Mouse (Mus musculus) left cerebral cortex, adult 9 months (tissue): ENCODE measurements around the gene Tenm2.

Experiments used
- DNase-seq, 2 experiments: peaks; one replicate each; pipeline ENCODE4 v3.0.0; 2022; ENCODE audit warnings: low spot score in 2 of 2

Tenm2 gene

DNA sequence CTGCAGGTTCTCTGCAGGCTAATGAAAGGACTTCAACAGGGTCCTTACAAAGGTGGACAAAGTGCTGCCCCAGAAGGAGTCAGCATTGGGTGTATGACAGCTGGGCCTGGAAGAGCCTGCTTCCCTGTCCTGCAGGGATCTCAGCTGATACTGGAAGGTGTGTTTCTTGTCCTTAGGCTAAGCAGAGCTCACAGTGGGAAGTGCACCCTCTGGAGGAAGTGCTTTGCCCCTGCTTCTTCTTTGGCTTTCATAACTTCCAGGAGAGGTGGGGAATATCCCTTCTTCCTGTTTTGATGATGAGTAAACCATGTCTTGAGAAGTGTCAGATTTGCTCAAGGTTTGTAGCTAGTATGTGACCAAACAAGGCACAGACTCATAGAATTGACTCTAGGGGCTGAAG is 1240.5 kb downstream of the Tenm2 start:
- no peak for DNase-seq

DNA sequence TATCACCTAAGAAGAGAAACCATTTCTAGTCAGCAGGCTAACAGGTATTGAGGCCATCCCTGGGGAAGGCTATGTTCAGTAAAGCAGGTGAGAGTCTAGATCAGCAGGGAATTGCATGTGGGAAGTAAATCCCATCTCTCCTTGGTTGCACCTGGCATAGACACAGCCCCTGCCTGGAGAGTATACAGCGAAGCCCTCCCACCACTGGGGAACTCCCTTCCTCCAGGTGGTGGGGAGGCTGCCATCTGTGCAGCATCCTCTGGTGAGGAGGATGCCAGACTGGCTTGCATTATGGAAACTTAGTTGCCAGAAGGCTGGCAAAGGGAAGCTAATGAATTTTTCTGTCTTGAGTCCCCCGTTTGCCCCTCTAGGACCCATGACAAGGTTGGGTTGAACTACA is 1243.9 kb downstream of the Tenm2 start:
- DNase-seq: peak in 1 of 2 experiments; percentile 82

DNA sequence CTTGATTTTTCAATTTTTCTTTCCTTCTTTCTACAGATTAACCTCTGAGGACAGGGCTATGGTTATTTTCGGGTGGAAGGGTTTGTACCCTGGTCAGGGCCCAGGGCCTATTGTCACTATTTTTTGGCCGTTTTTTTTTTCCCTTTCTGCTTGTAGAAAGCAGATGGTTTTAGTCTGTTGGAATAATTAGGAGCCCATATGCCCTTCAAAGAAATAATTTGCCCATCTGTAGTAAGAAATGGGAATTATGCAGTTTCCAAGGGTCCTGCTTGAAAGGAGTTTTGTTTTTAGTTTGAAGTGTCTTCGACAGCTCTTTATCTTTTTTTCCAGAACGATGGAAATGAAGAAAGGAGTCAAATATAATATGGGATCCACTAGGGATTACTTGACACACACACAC is 1245.8 kb downstream of the Tenm2 start:
- no peak for DNase-seq

DNA sequence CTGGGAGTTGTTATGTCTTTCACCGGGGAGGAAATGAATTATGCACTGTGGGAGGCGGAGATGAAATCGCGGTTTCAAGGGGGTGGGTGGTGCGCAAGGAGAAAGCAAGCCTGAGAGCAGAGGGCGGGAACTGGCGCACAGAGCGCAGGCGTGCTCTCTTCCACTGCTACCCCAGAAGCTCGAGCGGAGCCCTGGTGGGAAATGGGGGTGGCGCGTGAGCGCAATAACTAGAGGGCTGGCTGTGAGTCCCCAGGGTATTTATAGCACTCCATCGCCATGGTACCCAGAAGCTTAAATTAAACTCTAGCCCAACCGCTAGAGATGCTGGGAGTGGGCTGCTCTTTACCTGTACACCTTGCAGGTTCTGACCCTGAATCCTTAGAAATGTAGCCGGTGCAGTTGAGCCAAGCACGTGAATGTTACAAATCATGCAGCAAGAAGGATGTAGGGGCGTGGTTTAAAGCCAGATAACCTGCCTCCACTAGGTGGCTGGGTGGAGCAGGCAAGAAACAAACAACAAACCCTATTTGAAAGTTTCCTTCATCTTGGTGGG is 1249.8 kb downstream of the Tenm2 start:
- peak; percentile 89 to 92 for DNase-seq

DNA sequence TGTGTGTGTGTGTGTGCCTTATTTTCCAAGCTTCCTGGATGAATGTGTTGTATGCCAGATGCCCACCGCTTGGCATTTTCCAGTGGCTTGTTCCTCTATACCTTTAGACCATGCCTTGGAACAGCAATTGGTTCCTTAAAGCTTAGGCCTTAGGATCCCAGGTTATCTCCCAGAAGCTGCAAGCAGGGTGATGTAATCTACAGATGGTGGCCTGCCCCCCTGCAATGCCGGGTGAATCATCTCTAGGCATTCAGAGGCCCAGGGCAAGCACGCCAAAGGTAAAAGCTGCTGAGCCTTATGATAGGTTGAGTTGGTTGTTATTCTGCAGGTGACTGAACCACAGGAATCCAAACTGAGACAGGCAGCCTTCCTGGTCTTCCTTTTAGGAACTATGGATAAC is 1253.0 kb downstream of the Tenm2 start:
- DNase-seq: no peak

DNA sequence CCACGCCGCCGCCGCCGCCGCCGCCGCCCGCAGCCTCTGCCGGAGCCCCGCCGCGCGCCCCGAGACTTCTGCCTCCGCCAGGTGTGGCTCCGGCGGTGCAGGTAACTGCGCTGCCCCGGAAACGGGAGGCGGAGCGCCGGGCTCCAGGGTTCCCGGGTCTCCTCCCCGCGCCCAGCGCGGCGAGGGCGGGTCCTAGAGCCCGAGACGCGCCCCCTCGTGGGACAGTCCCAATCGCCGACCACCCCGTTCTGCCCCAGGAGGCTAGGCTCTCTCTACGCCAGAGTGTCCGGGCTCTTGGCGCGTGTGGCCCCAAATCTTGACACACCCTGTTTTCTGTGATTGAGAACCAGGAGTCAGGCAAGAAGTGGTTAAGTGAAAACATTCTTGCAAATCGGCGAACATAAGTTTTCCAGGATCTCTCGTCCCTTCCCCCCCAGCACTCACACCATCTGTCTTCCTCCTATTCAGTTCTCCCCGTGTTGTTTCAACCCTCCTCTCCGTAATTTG is 1255.3 kb downstream of the Tenm2 start, which contains the start of gene Wwc1:
TSS of gene Wwc1 (minus strand) at position 117 of the 507 bp plus-strand sequence.
- DNase-seq: peak in 1 of 2 experiments; percentile 65

DNA sequence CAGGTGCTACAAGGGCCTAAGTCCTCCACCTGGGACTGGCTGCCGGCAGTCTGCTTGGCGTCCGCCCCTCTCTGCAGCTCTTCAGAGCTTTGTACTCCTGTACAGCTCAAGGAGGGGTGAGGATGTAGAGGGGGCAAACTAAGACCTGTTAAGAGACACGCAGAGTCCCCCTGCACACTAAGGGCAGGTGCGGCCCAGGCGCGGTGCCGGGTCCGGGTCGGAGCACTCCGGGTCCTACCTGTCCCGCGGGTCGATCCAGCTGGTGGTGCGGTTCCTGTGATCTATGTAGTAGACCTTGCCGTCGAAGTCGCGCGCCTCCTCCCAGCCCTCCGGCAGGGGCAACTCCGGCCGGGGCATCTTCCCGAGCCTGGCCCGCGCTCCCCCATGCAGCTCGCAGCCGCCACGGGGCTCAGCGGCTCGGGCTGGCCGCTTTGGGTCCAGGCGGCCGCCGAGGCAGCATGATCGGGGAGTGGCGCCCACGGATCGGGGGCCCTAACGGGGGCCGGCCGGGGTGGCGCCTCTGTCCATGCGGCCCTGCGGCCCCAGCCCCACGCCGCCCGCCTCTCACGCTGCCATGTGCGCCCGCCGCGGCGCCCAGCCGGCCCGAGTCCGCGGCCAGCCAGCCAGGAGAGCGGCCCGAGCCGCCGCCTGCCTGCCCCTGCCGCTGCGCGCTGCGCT is 1255.9 kb downstream of the Tenm2 start:
- DNase-seq: no peak

DNA sequence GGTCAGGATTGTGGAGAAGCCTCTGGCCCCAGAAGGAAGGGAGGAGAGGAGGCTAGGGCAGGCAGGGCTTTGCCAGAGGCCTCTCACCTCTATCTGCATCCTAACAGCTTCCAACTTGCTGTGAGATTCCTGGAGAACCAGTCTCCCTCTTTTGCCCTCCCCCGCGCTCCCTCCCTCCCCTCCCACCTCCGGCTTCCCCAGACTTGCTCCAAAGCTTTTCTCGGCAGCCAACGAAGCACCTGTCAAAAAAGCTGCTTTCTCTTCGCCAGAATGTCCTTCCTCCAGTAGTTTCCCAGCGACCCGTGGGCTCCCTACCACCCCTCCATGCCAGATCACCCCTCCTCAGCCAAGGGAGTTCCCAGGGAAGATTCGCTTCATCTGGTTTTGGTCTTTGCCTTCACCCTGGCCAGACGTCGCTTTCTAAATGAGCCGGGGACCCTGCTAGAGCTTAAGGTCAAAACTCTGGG is 1256.5 kb downstream of the Tenm2 start:
- DNase-seq: peak in 1 of 2 experiments; percentile 33

DNA sequence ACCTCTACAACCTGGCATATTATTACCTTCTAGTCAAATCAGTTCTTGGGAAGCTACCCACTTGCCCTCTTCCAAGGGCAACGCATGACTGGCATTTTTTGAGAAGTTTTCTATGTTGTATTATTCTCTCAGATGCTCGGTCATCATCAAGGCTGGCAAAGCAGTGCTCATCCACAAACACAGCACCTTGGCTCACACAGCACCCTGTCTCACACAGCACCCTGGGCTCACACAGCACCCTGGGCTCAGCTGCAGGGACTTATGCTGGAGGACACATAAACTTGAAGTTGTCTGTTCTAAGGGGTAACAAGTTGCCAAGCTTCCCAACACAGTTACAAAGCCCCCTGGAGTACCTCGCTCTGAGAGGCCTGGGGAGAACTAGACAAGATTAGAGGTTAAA is 1258.0 kb downstream of the Tenm2 start:
- DNase-seq: no peak

DNA sequence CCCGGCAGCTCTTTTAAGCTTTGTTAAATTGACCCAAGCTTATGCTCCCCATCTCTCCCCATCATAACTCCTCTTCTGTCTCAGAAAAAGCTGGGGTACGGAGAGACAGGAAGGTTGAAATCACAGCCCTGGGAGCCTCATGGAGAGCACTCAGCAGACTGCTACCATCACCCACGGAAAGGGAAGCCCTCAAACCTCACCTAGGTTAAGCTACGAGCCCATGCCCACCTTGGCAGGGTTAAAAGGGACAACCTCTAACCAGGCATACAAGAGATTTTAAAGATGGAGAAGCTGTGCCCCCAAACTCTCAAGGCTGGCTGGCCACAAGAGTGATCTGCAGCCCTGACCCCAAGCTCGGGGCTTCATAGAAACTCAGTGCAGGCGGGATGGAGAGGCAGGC is 1258.7 kb downstream of the Tenm2 start:
- DNase-seq: no peak

DNA sequence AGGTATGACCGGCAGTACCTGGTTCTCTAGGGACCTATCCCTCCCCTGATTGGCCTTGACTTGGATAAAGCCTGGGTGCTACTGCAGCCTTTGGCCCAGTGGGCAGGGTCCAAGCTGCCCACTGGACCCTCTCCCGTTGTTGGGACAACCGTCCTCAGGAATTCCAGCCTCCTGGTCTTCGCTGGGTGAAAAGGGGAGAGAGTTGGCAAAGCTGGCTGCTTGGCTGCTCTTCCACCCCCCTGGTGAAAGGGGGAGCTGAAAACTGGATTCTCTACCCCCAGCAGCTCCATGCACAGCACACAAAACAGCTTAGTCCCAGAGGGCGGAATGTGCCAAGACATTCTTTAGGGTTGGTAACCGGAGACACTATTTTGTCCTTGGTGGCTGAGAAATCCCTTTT is 1259.3 kb downstream of the Tenm2 start:
- DNase-seq: peak; percentile 31 to 48

DNA sequence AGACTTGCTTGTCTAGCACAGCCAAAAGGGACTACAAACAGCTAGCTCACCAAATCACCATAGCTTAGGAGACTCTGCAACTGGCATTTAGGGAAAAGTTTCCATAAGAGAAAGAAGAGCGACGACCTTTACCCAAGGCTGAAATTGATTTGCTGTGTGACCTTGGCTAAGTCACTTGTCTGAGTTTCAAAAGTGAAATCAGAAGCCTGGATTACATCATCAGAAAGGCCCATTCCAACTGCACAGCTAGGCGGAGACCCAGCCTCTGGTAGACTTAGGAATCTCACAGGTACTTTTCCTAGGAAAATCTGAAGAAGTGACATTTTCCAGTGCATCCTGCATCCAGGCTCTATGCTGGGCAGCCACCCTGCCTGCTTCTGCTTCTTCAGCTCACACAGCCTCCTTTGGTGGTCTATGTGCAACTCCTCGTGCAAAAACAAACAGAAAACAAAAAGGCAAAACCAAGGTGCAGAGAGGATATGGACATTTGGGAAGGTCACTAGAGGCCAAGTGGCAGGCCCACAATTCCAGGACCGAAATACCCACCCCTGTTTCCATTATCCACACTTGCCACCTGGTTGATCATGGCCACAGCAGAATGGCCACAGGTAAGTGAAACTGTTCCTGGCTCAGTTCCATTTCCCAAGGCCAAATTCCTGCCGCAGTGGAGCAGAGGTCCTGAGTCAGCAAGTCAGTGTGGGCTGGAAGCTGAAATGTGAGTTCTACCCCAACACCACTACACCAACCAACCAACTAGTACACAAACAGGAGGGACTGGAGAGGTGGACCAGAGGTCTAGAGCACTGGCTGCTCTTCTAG is 1260.9 kb downstream of the Tenm2 start:
- DNase-seq: no peak

DNA sequence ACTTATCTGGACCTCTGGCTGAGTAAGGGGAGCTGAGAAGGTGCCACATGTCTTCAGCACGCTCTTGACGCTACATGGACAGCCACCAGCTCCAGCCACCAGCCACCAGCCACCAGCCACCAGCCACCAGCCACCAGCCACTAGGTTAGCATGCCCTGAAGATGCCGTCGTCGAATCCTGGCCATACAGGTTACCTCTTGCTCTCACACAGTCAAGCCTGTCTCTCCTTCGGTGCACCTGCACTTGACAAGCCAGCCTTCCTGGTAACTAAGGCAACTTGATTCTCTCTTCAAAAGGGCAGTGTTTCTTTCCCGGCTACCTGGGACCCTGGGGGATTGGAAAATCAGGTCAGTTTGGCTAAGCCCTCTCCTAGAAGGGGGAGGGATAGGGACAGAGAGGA is 1262.6 kb downstream of the Tenm2 start:
- DNase-seq: no peak

DNA sequence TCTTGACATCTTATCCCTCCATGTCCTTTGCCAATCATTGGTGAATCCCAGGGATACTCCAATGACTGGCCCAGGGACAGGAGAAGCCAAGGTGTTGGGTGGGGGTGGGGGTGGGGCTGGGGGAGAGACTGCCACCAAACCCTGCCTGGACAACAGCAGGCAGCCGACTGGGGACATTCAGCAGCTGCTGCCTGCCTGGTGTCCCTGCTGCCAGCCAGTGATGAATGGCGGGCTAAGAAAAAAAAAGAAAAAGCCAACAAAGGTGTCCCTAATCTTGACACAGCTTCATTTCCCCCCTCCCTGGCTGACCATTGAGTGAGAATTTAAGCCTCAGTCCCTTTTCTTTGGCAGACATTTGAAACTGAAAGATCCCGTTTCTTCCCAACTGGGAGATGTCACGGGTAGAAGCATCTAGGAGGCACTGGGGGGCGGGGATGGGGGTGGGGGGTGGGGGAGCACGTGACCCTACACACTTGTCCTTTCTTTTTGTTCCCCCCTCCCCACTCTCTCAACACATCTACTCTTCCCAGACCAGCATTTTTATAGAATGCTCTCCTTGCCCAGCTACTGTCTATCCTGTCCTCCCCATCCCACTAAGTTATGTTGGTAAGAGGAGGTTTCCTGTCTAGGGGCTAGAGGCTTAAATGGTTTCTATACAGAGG is 1263.4 kb downstream of the Tenm2 start:
- DNase-seq: no peak

DNA sequence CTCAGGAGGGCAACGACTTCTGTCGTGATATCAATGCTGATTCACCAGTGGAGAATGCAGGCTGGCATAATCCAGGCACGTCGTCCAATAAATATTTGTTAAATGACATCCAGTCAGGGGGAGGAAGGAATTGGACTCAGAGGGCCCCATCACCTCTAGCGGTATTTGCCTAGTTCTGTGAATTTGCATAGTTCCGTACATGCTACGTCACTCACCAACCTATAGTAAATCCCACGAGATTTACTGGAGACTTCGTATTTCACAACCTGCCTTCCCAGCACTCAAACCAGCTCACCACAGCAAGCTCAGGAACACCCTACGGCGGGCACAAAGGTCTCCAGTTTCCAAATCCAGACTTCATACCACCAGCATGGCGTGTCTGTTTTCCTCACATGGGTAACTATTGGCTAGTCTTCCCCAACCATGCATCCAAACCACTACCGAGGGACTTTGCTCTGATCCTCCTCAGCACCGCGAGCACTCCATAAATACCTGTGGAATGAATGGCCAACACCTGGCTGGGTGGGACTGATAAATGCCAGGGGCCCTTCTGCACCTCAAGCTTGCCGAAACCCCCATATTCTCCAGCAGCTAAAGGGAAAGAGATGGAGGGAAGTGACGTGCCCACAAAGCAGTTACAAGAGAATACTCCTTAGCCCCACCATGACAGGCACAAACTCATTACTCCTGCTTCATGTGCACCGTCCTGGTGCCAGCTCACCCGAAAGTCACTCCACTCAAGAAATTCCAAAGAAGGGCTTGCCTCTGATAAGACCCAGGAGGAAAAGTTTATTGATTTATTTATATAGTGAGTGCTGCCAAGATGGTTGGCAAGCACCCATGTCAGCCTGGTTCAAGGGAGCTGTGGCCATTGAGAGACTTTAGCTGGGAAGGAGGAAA is 1264.7 kb downstream of the Tenm2 start:
- DNase-seq: no peak

DNA sequence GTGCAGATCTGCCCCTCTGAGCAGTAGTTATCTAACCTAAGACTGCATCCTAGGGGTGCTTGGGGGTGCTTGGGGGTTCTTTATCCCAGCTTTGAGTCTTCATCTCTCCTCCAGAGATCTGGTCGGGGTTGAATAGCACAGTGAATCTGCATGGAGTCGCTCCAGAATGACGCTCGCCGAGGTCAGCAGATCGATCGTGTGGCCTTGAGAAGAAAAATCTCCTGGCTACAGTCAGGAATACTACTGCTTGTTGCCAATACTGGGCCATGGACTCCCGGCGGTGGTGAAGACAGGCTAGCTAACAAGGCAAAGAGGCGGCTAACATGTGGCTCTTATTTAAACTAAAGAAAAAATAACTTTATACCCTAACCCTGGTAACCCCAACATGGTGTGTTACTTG is 1267.5 kb downstream of the Tenm2 start:
- DNase-seq: no peak

DNA sequence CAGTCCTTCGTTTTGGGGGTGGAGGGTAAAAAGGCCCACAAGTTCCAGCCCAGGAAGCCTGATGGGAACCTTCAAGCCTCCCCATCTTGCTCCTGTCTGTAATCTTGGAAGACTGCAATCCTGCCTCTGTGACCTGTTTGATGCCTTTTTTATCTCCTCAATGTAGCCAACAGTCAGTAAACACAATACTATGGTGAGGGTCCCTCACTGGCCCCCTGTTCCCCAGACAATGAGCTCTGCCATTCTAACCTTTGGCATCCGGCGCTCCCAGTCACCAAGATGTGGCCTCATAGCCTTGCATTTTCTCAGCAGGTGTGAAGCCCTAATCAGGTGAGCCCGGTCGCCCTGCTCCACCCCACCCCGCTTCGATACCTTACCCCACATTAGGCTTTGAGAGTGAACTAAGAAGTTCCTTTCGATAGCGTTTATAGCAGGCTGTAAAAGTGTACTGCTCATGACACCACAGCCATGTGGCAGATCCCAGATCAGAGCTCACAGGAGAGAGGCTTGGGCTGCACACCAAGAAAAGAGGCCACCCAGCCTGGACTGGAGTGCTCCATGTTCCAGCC is 1271.7 kb downstream of the Tenm2 start:
- DNase-seq: no peak

DNA sequence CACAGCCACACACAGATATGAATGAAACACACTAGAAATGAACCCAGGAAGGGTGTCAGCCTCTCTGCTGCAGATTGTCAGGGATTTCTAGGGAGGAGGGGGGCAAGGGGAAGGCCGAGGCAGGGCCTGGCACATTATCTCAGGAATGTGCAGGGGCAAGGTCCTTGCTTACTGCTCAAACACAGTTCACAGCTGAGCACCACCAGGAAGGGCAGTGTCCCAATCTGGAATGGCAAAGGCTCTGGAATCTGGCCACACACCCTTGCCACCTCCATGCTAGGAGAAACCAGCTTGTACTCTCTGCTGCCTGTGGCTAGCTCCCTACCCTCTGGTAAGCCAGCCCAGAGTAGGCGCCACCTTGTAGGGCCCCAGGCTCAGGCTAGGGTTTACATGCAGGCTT is 1272.2 kb downstream of the Tenm2 start:
- DNase-seq: no peak

DNA sequence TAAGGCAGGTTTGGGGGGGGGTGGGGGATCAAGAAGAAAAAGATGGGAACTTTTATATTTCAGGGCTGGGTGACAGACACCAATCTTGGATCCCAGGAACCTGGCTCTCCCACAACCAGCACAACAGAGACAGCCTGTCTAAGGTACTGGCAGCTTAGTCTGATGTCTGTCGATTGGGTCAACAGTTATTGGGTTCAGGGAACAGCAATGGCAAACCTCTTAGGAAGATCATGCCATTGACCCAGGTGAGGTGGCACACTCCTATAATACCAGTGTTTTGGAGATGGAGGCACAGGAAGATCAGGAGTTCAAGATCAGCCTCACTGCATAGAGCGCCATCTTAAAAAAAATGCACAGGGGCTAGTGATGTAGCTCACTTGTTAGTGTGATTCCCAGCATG is 1273.3 kb downstream of the Tenm2 start:
- no peak for DNase-seq

DNA sequence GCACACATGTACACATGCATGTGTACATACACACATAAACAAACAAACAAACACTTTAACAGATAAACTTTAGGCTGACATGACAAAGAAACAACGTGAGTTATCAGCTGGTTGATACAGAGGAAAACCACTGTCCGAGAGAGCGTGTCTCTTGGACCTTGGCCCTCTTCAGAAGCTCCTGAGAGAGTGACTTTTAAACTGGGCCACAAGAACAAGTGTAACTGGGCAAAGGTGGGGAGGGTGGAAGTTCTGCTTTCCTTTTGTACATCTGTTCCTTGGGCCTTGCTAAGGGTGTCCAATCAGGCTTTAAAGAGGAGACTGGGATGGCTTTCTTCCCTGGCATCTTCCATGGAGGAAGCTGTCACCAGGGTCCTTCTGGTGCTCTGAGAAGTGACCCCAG is 1276.5 kb downstream of the Tenm2 start:
- DNase-seq: no peak
